Mouse (Mus musculus) left cerebral cortex, postnatal 4 days (tissue): ENCODE measurements around the gene Il9. TPM values are rescaled to one million over a fixed set of nuclear protein-coding genes. Genes with fewer than 3 reads are reported as not detected.
A peak's percentile ranks its signal among the peaks of the same experiment; 100 is the strongest.

Experiments
- DNase-seq: peaks from one replicate; pipeline ENCODE4 v3.0.0-alpha.2; 2022
- intact Hi-C: fragments of 180-260 bp; cut with DNase I; formaldehyde crosslinking; loops from one replicate; pipeline ENCODE4 v1.15.1; 2025
- total RNA-seq, 2 experiments: library from RNA; stranded (reverse); gene quantifications; 2 replicates each; pipeline ENCODE4 v1.2.3; 2021

Il9 gene
- total RNA-seq, 2 experiments from 2014 or later = not detected

- intact Hi-C loops = loop anchor here (5.0 to 10.0 kb wide), 4 partner anchors 77 to 792 kb away; no protein-coding TSS in a partner anchor
- peak; percentile 38 for DNase-seq
Measured at GRCm38 (mm10) chr13:56475363-56475762, 6.7 kb downstream of the Il9 start.

GRCm38 (mm10) chr13:56472661-56473060, 9.4 kb downstream of the Il9 start:
- intact Hi-C loops = loop anchor here (10.0 kb wide), 2 partner anchors 252 to 332 kb away; no protein-coding TSS in a partner anchor
- DNase-seq = no peak

GRCm38 (mm10) chr13:56471951-56472350, 10.1 kb downstream of the Il9 start:
- DNase-seq = no peak
- intact Hi-C loops = loop anchor here (10.0 kb wide), 2 partner anchors 253 to 333 kb away; no protein-coding TSS in a partner anchor

GRCm38 (mm10) chr13:56471211-56471610, 10.8 kb downstream of the Il9 start:
- intact Hi-C loops = loop anchor here (10.0 kb wide), 2 partner anchors 254 to 334 kb away; no protein-coding TSS in a partner anchor
- DNase-seq = no peak

GRCm38 (mm10) chr13:56468536-56468935, 13.5 kb downstream of the Il9 start:
- DNase-seq = no peak
- intact Hi-C loops = no loop called here

- DNase-seq = no peak
- intact Hi-C loops = no loop called here
Measured at GRCm38 (mm10) chr13:56467786-56468185, 14.3 kb downstream of the Il9 start.

GRCm38 (mm10) chr13:56463750-56464149, 18.3 kb downstream of the Il9 start:
- intact Hi-C loops = no loop called here
- DNase-seq = no peak

GRCm38 (mm10) chr13:56463261-56463660, 18.8 kb downstream of the Il9 start:
- peak; percentile 57 for DNase-seq
- intact Hi-C loops = no loop called here

GRCm38 (mm10) chr13:56462791-56463190, 19.3 kb downstream of the Il9 start:
- intact Hi-C loops = no loop called here
- no peak for DNase-seq

- DNase-seq = no peak
- intact Hi-C loops = no loop called here
Measured at GRCm38 (mm10) chr13:56461460-56461859, 20.6 kb downstream of the Il9 start.

GRCm38 (mm10) chr13:56458001-56458400, 24.0 kb downstream of the Il9 start:
- intact Hi-C loops = no loop called here
- no peak for DNase-seq

- intact Hi-C loops = no loop called here
- no peak for DNase-seq
Measured at GRCm38 (mm10) chr13:56450035-56450434, 32.0 kb downstream of the Il9 start.

- intact Hi-C loops = no loop called here
- DNase-seq = peak; percentile 93
Measured at GRCm38 (mm10) chr13:56449239-56450030, 32.6 kb downstream of the Il9 start.

GRCm38 (mm10) chr13:56444996-56445395, 37.0 kb downstream of the Il9 start:
- intact Hi-C loops = no loop called here
- no peak for DNase-seq

GRCm38 (mm10) chr13:56444112-56444511, 37.9 kb downstream of the Il9 start:
- intact Hi-C loops = no loop called here
- DNase-seq = no peak

- DNase-seq = no peak
- intact Hi-C loops = no loop called here
Measured at GRCm38 (mm10) chr13:56443411-56443810, 38.6 kb downstream of the Il9 start.

GRCm38 (mm10) chr13:56438211-56439075, 43.6 kb downstream of the Il9 start, which contains the start of gene Slc25a48:
Gene Slc25a48, plus strand, starts transcription at chr13:56438355.
- intact Hi-C loops = no loop called here
- DNase-seq = no peak

GRCm38 (mm10) chr13:56435615-56436287, 46.3 kb downstream of the Il9 start:
- intact Hi-C loops = no loop called here
- peak; percentile 67 for DNase-seq

GRCm38 (mm10) chr13:56434311-56434751, 47.7 kb downstream of the Il9 start:
- DNase-seq = no peak
- intact Hi-C loops = no loop called here

GRCm38 (mm10) chr13:56433466-56433865, 48.6 kb downstream of the Il9 start:
- peak; percentile 87 for DNase-seq
- intact Hi-C loops = no loop called here

- peak; percentile 72 for DNase-seq
- intact Hi-C loops = no loop called here
Measured at GRCm38 (mm10) chr13:56432496-56432895, 49.5 kb downstream of the Il9 start.
